Mouse (Mus musculus): ENCODE data around the gene Sgms1.
A peak's percentile ranks its signal among the peaks of the same experiment; 100 is the strongest.
"Not testable (repeated sequence)": the region's sequence is repeated elsewhere in the genome, so short reads cannot be mapped to it uniquely, and the experiment has no call there.

Sgms1 gene

DNA sequence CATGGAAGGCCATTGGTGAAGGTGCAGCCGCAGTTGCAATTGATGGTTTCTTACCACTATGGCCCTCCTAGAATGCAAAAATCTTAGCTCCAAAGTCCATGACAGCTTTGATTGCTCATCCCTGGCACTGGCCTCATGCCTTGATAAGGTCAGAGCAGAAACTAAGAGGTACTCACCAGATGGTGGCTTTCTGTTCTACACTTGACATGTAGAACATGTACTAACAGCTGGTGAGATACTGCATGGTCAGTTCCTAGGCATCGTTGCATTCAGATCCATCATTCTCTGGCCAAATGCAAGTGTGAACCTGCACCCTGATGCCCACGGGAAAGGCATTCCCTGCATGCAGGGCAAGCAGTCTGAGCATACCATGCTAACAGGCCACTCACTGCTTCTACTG is 63.4 kb downstream of the Sgms1 start:
- no peak for DNase-seq (ENCODE audit: low spot score in 2 of 2)

GRCm38 (mm10) chr19:32325100-32325768 is 64.3 kb downstream of the Sgms1 start:
- no peak for DNase-seq (ENCODE audit: low spot score in 2 of 2)

DNA sequence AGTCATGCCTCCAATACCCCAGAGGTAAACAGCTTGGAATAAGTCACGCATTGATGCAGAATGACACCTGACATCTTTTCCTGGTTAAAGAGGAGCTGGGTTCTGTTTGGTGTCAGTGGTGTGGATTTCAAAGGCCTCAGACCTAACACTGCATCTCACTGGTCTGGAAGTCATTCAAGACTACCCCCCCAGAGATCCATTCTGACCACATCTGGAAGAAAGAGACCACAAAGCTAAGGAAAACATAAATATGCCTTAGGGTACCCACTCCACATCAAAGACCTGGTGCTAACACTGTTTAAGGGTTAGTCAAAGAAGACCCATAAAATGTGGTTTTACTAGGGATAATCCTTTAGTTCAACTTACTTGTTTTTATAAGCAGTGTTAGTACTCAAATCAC is 65.0 kb downstream of the Sgms1 start:
- no peak for DNase-seq (ENCODE audit: low spot score in 2 of 2)

DNA sequence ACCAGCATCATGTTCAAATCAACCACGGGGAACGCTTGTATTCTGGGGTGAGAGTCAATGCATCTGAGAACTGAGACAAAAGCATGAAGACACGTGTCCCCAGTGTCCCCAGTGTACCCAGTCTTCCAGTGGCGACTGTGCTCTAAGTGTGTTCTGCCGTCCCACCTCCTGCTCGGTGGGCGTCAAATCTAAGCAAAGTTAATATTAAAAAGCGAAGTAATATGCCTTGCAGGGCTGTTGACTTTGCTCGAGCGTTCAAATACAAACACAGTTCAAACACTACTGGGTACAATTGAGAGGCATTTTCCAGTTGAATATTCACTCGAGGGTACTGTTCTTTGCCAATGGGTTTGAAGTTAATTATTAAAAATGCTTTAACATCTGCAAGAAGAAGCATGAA is 66.4 kb downstream of the Sgms1 start:
- DNase-seq (ENCODE audit: low spot score in 2 of 2) = no peak

- peak in 1 of 2 experiments; percentile 11 for DNase-seq (ENCODE audit: low spot score in 2 of 2)
Measured at GRCm38 (mm10) chr19:32322429-32323035, 67.0 kb downstream of the Sgms1 start.

DNA sequence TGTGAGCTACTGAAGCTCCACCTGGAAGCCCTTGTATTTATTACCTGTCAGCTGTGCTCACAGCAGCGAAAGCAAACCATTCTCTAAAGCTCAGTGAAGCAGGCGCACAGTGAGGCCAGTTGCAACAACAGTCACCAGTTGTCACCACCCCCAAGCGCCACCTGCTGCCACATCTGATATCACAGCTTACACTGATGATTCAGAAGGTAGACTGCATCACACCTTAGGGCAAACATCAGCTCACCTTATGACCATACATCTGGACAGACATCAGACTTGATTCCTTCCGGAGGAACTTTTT is 69.2 kb downstream of the Sgms1 start:
- peak in 1 of 2 experiments; percentile 38 for DNase-seq (ENCODE audit: low spot score in 2 of 2)

DNA sequence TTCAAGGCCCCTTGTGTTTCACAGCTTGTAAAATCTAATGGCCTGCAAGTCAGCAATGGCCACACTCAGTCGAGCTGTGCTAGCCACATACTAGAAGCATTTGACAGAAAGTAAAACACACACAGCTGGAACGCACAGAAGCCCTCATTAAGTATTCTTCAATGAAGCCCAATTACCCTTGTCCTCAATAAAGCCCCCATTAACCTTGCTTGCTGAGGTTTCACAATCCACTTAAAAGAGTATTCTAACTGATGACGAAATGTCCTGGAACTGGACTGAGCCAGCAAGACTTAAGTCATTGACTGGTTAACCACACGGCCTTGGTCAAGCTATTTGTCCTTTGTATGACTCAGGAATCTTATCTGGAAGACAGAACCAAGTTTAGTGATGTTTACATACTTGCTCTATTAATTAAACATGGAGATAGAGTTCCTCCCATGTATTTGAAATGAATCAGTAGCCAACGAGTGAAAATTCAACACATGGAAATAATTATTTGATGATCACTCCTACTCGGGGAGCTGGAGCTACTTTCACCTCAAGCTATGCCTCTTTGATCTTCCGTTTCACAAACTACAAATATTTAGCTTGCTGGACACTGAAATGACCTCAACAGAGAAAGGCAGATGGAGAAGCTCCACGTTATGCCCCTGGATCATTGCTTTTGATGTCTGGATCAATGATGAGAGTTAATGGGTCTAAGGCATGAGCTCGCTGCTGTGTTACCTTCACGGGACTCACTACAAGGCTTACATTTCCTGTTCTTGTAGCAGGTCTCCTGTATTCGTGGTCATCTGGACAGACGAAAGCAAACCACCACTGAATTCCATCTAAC is 69.8 kb downstream of the Sgms1 start:
- no peak for DNase-seq (ENCODE audit: low spot score in 2 of 2)

GRCm38 (mm10) chr19:32319057-32319456 is 70.5 kb downstream of the Sgms1 start:
- DNase-seq (ENCODE audit: low spot score in 2 of 2) = no peak

DNA sequence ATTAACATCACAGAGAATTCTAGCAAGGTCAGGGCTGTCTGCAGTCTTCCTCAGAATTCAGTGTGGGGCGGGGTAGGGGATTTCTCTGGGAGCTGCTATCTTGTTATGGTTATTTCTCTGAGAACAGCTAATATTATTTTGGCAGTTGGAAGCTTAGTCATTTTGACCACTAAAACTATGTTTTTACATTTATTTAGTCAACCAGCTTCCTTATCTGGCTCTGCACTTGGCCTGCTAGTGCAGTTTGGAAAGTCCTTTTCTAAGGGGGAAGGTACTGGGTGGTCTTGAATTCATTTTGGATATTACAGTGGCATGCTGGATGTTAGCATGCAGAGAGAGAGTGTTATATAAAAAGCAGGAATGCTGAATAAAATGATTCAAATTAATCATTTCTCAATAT is 72.2 kb downstream of the Sgms1 start:
- not testable (repeated sequence) for DNase-seq (ENCODE audit: low spot score in 2 of 2)

DNA sequence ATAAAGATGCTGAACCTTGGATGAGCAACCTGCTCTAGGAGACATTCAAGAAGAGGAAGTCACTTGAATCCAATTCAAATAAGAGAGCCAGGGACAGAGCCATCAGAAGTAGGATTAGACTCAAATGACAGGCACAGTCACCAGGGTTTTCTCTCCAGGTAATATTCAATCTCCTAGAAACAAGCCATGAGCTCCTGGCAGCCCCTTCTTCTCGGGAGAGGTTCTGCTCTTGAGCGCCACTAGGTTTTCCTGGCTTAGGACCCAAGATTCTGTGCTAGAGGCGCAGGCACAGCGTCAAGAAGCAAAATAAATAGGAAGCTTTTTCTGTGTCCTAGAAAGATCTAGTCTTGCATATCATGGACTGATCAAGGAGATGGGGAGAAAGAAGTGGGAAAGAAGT is 76.2 kb downstream of the Sgms1 start:
- no peak for DNase-seq (ENCODE audit: low spot score in 2 of 2)

GRCm38 (mm10) chr19:32311762-32312161 is 77.8 kb downstream of the Sgms1 start:
- DNase-seq (ENCODE audit: low spot score in 2 of 2) = no peak

DNA sequence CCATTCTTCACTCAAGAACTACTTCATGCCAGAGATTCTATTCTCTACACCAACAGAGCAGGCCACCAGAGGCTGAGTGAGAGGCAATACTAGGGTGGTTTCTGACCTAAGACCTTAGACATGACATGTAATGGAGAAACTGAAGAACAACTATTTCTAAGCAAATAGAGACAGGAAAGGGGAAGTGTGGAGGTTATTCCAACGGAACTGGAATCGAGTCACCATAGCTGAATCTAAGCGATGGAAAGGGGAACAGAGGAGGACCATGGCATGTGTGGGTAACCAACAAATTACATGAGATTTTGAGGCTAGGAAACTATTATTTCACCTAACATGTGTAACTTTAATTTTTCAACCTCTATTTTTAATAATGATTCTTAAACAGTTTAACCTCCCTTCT is 78.5 kb downstream of the Sgms1 start:
- no peak for DNase-seq (ENCODE audit: low spot score in 2 of 2)

- no peak for DNase-seq (ENCODE audit: low spot score in 2 of 2)
Measured at GRCm38 (mm10) chr19:32310483-32310882, 79.0 kb downstream of the Sgms1 start.

DNA sequence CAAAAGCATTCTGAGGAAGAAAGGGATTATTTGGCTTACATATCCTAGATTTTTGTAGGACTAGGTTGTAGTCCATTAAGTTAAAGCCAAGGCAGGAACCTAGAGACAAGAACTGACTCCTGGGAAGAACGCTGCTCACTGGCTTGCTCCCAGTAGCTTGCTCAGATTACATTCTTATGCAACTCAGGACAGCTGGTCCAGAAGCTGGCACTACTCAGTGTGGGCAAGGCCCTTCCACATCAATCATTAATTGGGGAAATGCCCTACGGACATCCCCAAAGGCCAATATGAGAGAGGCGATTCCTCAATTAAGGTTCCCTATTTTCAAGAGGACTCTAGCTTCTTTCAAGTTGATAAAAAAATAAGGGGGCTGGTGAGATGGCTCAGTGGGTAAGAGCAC is 80.2 kb downstream of the Sgms1 start:
- DNase-seq (ENCODE audit: low spot score in 2 of 2) = no peak

DNA sequence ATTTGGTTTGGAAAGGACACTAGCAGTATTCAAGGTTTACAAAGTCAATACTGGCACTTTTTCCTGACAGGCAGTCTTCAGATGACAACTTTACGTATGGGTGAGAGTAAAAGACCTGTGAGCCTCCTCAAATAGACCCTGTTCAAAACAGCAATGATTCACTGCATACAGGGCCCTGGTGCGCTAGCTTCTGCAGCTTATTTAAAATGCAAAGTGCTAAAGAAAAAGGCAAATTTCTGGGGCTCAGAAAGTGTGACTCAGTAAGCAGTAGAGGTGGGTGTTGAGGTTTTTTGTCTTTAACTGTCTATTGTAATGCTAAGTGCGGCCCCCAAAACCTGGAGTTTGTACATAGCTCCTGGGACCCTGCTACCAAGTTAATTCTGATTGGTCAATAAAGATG is 81.2 kb downstream of the Sgms1 start:
- no peak for DNase-seq (ENCODE audit: low spot score in 2 of 2)

DNA sequence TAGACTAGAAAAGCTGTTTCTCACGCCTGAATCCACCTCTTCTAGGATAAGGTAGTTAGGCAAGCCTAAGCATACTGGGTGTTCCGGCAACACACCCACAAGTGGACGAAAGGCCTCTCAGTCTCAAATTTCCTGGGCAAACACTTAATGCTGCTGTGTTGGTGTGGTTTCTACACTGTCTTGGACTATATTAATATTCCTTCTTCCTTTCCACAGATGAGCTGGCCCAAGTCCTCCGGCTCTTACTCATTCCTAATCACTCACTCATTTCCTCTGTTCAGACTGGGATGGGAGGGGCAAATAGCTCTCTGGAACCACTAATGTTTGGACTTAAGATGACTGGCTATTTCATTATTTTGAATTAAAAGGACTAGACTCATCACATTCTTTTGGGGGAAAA is 84.6 kb downstream of the Sgms1 start:
- no peak for DNase-seq (ENCODE audit: low spot score in 2 of 2)

- no peak for DNase-seq (ENCODE audit: low spot score in 2 of 2)
Measured at GRCm38 (mm10) chr19:32304008-32304873, 85.3 kb downstream of the Sgms1 start.

- DNase-seq (ENCODE audit: low spot score in 2 of 2) = no peak
Measured at GRCm38 (mm10) chr19:32302835-32303381, 86.6 kb downstream of the Sgms1 start.

- DNase-seq (ENCODE audit: low spot score in 2 of 2) = no peak
Measured at GRCm38 (mm10) chr19:32301568-32301967, 87.9 kb downstream of the Sgms1 start.

- DNase-seq (ENCODE audit: low spot score in 2 of 2) = no peak
Measured at GRCm38 (mm10) chr19:32298221-32298620, 91.3 kb downstream of the Sgms1 start.

DNA sequence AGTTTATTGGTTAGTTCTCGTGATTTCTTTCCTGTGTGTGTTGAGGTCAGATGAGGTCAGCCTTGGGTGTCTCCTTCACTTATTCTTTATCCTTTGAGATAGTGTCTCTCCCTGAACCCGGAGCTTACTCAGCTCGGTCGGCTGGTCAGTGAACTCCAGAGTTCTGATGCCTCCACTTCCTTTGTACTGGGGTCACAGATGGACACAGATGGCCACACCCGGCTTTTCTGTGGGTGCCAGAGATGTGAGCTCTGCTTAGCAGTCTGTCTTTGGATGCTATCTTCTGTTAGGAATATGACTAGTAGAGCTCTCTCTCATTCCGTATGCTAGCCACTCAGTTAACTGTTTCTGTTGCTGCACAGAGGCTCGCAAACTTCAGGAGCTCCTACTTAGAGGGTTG is 92.7 kb downstream of the Sgms1 start:
- DNase-seq (ENCODE audit: low spot score in 2 of 2) = no peak

DNA sequence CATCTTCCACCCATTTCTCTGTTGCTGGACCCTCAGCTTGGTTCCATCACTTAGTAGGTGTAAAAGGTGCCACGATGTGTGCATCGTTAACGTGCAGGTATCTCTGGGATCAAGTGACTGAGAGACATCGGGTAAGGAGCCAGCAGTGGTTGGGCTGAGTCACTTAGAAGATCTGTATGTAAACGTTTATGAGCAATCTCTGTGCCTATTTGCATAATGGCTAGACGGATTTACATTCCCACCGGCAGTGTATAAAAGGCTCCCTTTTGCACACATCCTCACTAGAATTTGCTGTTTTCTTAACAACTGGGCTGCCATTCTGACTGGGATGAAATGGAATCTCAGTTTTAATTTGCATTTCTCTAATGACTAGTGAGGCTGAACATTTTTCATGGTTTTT is 93.9 kb downstream of the Sgms1 start:
- no peak for DNase-seq (ENCODE audit: low spot score in 2 of 2)

Data from frontal cortex, postnatal 25 days (tissue).